Mouse (Mus musculus) forebrain, embryonic 14.5 days (tissue): Measurements from ENCODE around the gene Btbd16. TPM values are rescaled to one million over a fixed set of nuclear protein-coding genes. Genes with fewer than 3 reads are reported as not detected.

Source experiments
- ATAC-seq: fragments of 200-750 bp; cut with Nextera tagmentation; 2 replicates; pipeline ENCODE4 v1.8.0; 2017; ENCODE audit warnings: mild to moderate bottlenecking, moderate library complexity
- DNase-seq: peaks from one replicate; pipeline ENCODE4 v3.0.0-alpha.2; 2015; ENCODE audit warnings: low spot score
- H3K27ac ChIP-seq: fragments of 300-500 bp; sonication (generic); 2 replicates; pipeline ENCODE4 v1.5.1; 2014; ENCODE audit warnings: low read depth, mild to moderate bottlenecking, control low read depth, low read length, moderate library complexity
- H3K27me3 ChIP-seq: fragments of 300-500 bp; sonication (generic); replicated peaks from 2 replicates; pipeline ENCODE4 v1.6.1; 2014; ENCODE audit warnings: low read length, control low read depth, mixed read lengths; ENCODE audit not compliant: control insufficient read depth, insufficient read depth
- H3K36me3 ChIP-seq: fragments of 300-500 bp; sonication (generic); 2 replicates; pipeline ENCODE4 v1.6.1; 2014; ENCODE audit warnings: low read length, control low read depth; ENCODE audit not compliant: control insufficient read depth, insufficient read depth
- H3K4me1 ChIP-seq: fragments of 300-500 bp; sonication (generic); 2 replicates; pipeline ENCODE4 v1.6.1; 2014; ENCODE audit warnings: antibody characterized with exemption, low read length, control low read depth; ENCODE audit not compliant: control insufficient read depth, insufficient read depth
- H3K4me2 ChIP-seq: fragments of 300-500 bp; sonication (generic); 2 replicates; pipeline ENCODE4 v1.6.1; 2014; ENCODE audit warnings: mild to moderate bottlenecking, control low read depth, low read length
- H3K4me3 ChIP-seq: fragments of 300-500 bp; sonication (generic); 2 replicates; pipeline ENCODE4 v1.5.1; 2014; ENCODE audit warnings: low read depth, low read length, control low read depth
- H3K9ac ChIP-seq: fragments of 300-500 bp; sonication (generic); 2 replicates; pipeline ENCODE4 v1.6.1; 2014; ENCODE audit warnings: mild to moderate bottlenecking, low read length, control low read depth, moderate library complexity
- H3K9me3 ChIP-seq: fragments of 300-500 bp; sonication (generic); replicated peaks from 2 replicates; pipeline ENCODE4 v1.6.1; 2016; ENCODE audit warnings: low read length, control low read depth, mixed read lengths; ENCODE audit not compliant: control insufficient read depth
- WGBS: fragments of 180-500 bp; shearing (Covaris S2); extraction: QIAGEN DNeasy Blood & Tissue Kit; methylation state at CpG from one replicate; pipeline ENCODE4 v1.1.7; 2014; 5-methylcytosine and 5-hydroxymethylcytosine counted together
- polyA plus RNA-seq: library from polyadenylated mRNA; unstranded; fragments of >200 nt; fragmentation: Nextera tagmentation; extraction: Ambion mirVana; gene quantifications from 2 replicates; pipeline ENCODE4 v1.2.1, GENCODE M21; 2014

Gene Btbd16
- polyA plus RNA-seq, 1 experiment from 2014 or later = not detected

DNA sequence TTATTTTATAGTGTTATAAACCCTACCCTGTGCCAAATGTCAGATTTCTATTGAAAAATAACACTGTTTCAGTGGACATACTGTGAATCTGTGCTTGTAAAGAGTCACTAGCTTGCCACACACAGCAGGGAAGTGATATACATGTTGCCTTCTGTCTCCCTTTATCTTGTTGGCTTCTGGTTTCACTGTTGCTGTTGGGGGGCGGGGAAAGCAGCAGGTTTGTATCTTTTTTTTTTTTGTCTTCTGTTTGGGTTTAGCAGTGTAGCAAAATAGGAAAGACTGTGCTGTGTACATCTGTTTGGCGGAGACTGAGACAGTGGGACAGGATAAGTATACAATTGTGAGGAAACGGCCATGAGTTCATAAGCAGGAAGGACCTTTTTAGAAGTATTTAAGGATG lies 93.4 kb downstream of the Btbd16 start:
- peaks cover 5% of the 10 kb centered on the region; the same call in 1 of the 2 replicates for H3K4me1 ChIP-seq
- no peak overlapping the region for H3K9ac ChIP-seq
- H3K27ac ChIP-seq = no peak overlapping the region
- 0 out of 2 replicates have a peak, but pooled peaks cover 5% of the 10 kb centered on the region for H3K27me3 ChIP-seq
- ATAC-seq (no peak), DNase-seq (no peak)
- 70% methylated on average over 3 of the region's 3 CpGs for WGBS
- H3K4me2 ChIP-seq = 0 out of 2 replicates have a peak overlapping the region, but pooled peaks have one; percentile 4
- no peaks in the 10 kb centered on the region for H3K9me3 ChIP-seq
- H3K36me3 ChIP-seq = no peaks in the 10 kb centered on the region
- peak overlapping the region; percentile 76 for H3K4me3 ChIP-seq

Other genes starting within 250 kb of the Btbd16 start
- gene Nsmce4a, start 201.0 kb upstream of the Btbd16 start, polyA plus RNA-seq = 130 and 154 TPM in 2 replicates
- 40.2 and 47.9 TPM in 2 replicates for gene Tacc2, start 196.6 kb upstream of the Btbd16 start, polyA plus RNA-seq
- gene Plekha1, start 91.7 kb downstream of the Btbd16 start, polyA plus RNA-seq = 30.6 and 43.9 TPM in 2 replicates
- gene Htra1, start 162.0 kb downstream of the Btbd16 start, polyA plus RNA-seq = 24.7 and 26.6 TPM in 2 replicates